Mouse (Mus musculus) myocyte (in vitro differentiated cells): Measurements from ENCODE around the gene G2e3. TPM values are rescaled to one million over a fixed set of nuclear protein-coding genes. Genes with fewer than 3 reads are reported as not detected.
A peak's percentile ranks its signal among the peaks of the same experiment; 100 is the strongest.

Experiments
- H3K27me3 ChIP-seq: one replicate; pipeline ENCODE4 v1.6.1; 2011; ENCODE audit not compliant: control insufficient read depth, insufficient read depth, insufficient read length
- H3K36me3 ChIP-seq: one replicate; pipeline ENCODE4 v1.6.1; 2011; ENCODE audit not compliant: control insufficient read depth, insufficient read depth
- H3K4me2 ChIP-seq: one replicate; pipeline ENCODE4 v1.6.1; 2011; ENCODE audit warnings: low read depth, control low read depth
- H3K4me3 ChIP-seq: one replicate; pipeline ENCODE4 v1.5.1; 2011; ENCODE audit warnings: mild to moderate bottlenecking, control low read depth, moderate library complexity
- H3K79me2 ChIP-seq: one replicate; pipeline ENCODE4 v1.6.1; 2011; ENCODE audit not compliant: control insufficient read depth, insufficient read depth
- H3ac ChIP-seq: one replicate; pipeline ENCODE4 v1.6.1; 2011; ENCODE audit not compliant: control insufficient read depth, insufficient read length
- CEBPB ChIP-seq: IDR thresholded peaks from 2 replicates; pipeline ENCODE4 v1.6.1; 2011; ENCODE audit warnings: mild to moderate bottlenecking, moderate library complexity; ENCODE audit not compliant: poor library complexity, insufficient read depth, severe bottlenecking
- E2F4 ChIP-seq: IDR thresholded peaks from one replicate; pipeline ENCODE4 v1.6.1; 2011; ENCODE audit warnings: mild to moderate bottlenecking, control low read depth, moderate library complexity; ENCODE audit not compliant: insufficient read depth
- MAX ChIP-seq: IDR thresholded peaks from one replicate; pipeline ENCODE4 v1.6.1; 2011; ENCODE audit warnings: low read depth, mild to moderate bottlenecking, control low read depth
- MYOD1 ChIP-seq, 3 experiments: IDR thresholded peaks; one replicate each; pipeline ENCODE4 v1.6.1; 2011; ENCODE audit warnings: control low read depth in 2 of 3, low read depth in 2 of 3, mild to moderate bottlenecking in 2 of 3, moderate library complexity in 1 of 3; ENCODE audit not compliant: insufficient read length in 2 of 3, control insufficient read depth in 1 of 3
- MYOG ChIP-seq, 3 experiments: IDR thresholded peaks; one replicate each; pipeline ENCODE4 v1.6.1; 2011; ENCODE audit warnings: control low read depth in 2 of 3, low read depth in 2 of 3, mild to moderate bottlenecking in 2 of 3; ENCODE audit not compliant: insufficient read length in 2 of 3, control insufficient read depth in 1 of 3, insufficient read depth in 1 of 3
- POLR2A ChIP-seq: IDR thresholded peaks from one replicate; pipeline ENCODE4 v1.6.1; 2011; ENCODE audit warnings: low read depth, mild to moderate bottlenecking, control low read depth, moderate library complexity; ENCODE audit not compliant: insufficient read length
- POLR2AphosphoS2 ChIP-seq: IDR thresholded peaks from one replicate; pipeline ENCODE4 v1.6.1; 2011; ENCODE audit warnings: low read depth, control low read depth; ENCODE audit not compliant: insufficient read length
- REST ChIP-seq: IDR thresholded peaks from one replicate; pipeline ENCODE4 v1.6.1; 2011; ENCODE audit warnings: mild to moderate bottlenecking, control low read depth, moderate library complexity; ENCODE audit not compliant: insufficient read depth, insufficient read length
- SRF ChIP-seq: IDR thresholded peaks from one replicate; pipeline ENCODE4 v1.6.1; 2011; ENCODE audit warnings: low read depth; ENCODE audit not compliant: control insufficient read depth, insufficient read length
- TCF12 ChIP-seq: IDR thresholded peaks from one replicate; pipeline ENCODE4 v1.6.1; 2011; ENCODE audit warnings: mild to moderate bottlenecking, control low read depth; ENCODE audit not compliant: poor library complexity, insufficient read depth, severe bottlenecking
- TCF3 ChIP-seq: IDR thresholded peaks from one replicate; pipeline ENCODE4 v1.6.1; 2011; ENCODE audit warnings: low read depth, control low read depth; ENCODE audit not compliant: insufficient read length
- USF1 ChIP-seq: IDR thresholded peaks from one replicate; pipeline ENCODE4 v1.6.1; 2011; ENCODE audit warnings: low read depth, mild to moderate bottlenecking, control low read depth, moderate library complexity
- polyA plus RNA-seq: library from polyadenylated mRNA; unstranded; fragments of >200 nt; fragmentation: generic; extraction: Trizol; gene quantifications from one replicate; pipeline ENCODE4 v1.2.1, GENCODE M21; 2012; ENCODE audit warnings: missing spikeins

Gene G2e3
- 1.5 TPM for polyA plus RNA-seq

DNA sequence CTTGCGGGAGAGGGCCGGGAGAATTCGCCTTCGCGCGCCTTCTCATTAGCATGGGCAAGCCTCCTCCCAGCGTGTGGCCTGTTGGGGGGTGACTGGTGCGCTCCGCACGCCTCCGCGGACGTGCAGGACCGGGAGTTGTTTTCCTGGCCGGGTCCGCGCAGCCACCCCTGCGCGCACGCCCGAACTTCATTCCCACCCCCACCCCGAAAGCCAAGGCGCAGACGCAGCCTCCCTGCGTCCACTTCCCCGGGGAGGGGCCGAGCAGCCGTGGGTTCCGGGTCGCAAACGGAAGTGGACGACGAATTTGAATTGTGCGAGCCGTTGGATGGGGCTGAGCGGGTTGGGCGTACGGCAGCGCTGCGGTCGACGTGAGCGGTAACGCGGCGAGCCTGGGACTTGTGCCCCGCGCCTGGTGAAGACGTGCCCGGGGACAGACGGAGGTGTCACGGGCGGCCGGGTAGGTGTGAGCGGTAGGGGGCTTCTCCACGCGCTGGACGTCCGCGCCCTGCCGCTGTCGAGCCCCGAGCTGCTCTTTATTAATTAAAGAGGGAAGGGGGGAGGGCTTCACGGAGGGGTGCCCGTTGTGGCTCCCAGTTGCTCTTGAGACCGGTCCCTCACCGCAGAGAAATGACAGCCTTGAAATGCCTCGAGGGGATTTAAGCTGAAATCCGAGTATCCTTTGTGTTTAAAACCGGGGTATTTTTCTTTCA is at the start of gene G2e3:
G2e3 (plus strand) TSS at position 74 of the 710 bp plus-strand sequence.
- H3K4me3 ChIP-seq = peak within 1 kb of the TSS; percentile 70
- peaks cover 8% of the 10 kb centered on the region for H3K36me3 ChIP-seq
- H3K4me2 ChIP-seq = peak within 1 kb of the TSS; percentile 91
- H3ac ChIP-seq = peak within 1 kb of the TSS; percentile 72
- H3K79me2 ChIP-seq = peaks cover 48% of the 10 kb centered on the region
- peak in 1 of 3 experiments; percentile 30 for TF ChIP-seq MYOG (IDR thresholded peaks at IDR 0.05; ENCODE audit: control insufficient read depth in 1 of 3, insufficient read depth in 1 of 3, insufficient read length in 2 of 3, low read depth in 2 of 3)
- peak; percentile 29 for TF ChIP-seq REST
- no peak for TF ChIP-seq CEBPB
- no peak for TF ChIP-seq MAX
- TF ChIP-seq POLR2AphosphoS2 = peak; percentile 71
- no peak for TF ChIP-seq TCF12
- no peak for TF ChIP-seq TCF3
- no peak for TF ChIP-seq SRF
- peak in 1 of 3 experiments; percentile 4 for TF ChIP-seq MYOD1 (IDR thresholded peaks at IDR 0.05; ENCODE audit: control insufficient read depth in 1 of 3, insufficient read length in 2 of 3, low read depth in 2 of 3)
- TF ChIP-seq POLR2A = peak; percentile 91
- TF ChIP-seq E2F4 = peak; percentile 52
- TF ChIP-seq USF1 = no peak
- H3K27me3 ChIP-seq = no peaks in the 10 kb centered on the region

DNA sequence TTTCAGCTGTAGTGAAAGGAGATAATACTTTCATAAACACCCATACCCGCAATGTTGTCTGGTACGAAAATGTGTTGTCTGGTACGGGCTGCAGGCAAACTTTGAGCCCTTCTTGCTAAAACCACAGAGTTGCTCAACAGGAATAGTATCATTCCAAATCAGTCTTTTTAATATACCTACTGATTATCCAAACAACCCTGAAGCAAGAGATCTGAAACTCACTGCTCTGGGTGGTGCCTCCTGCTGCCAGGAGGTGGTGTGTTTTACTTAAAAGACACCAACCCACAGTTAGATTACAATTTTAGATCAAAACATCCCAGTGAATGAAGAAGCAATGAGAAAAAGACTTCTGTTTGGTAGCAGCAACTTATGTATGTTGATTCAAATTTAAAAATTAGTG is 24.3 kb upstream of the G2e3 start:
- H3K36me3 ChIP-seq = no peaks in the 10 kb centered on the region
- no peak overlapping the region for H3K4me3 ChIP-seq
- H3K79me2 ChIP-seq = no peaks in the 10 kb centered on the region
- H3K27me3 ChIP-seq = no peaks in the 10 kb centered on the region
- no peak overlapping the region for H3K4me2 ChIP-seq
- H3ac ChIP-seq = no peak overlapping the region
- TF ChIP-seq SRF (no peak), TCF12 (no peak), POLR2AphosphoS2 (no peak), REST (no peak), USF1 (no peak), MAX (no peak), MYOG (IDR thresholded peaks at IDR 0.05; ENCODE audit: control insufficient read depth in 1 of 3, insufficient read depth in 1 of 3, insufficient read length in 2 of 3, low read depth in 2 of 3) (no peak), TCF3 (no peak), POLR2A (no peak), MYOD1 (IDR thresholded peaks at IDR 0.05; ENCODE audit: control insufficient read depth in 1 of 3, insufficient read length in 2 of 3, low read depth in 2 of 3) (no peak), E2F4 (no peak), CEBPB (no peak)

DNA sequence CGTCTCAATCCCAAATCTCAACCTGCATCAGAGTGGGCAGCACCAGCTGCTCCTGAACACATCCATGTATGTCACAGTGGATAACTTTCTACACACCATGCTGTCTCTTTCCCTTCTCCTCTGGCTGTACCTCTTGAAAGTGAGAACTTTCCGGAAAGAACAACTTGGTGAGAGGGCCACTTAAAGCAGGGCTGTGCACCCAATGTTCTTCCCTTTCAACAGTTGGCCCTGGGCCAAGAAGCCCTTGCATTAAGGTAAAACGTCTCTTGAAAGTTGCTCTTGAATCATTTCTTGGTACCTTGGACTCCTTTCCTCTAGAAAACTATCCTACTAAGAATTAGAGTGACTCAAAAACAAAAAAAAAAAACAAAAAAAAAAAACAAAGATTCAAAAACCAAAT is 21.0 kb upstream of the G2e3 start:
- Histone ChIP-seq H3K36me3 (no peaks in the 10 kb centered on the region), H3K79me2 (no peaks in the 10 kb centered on the region), H3K4me3 (no peak overlapping the region), H3ac (no peak overlapping the region), H3K4me2 (no peak overlapping the region), H3K27me3 (no peaks in the 10 kb centered on the region)
- no peak for TF ChIP-seq REST
- no peak for TF ChIP-seq MAX
- TF ChIP-seq MYOD1 (IDR thresholded peaks at IDR 0.05; ENCODE audit: control insufficient read depth in 1 of 3, insufficient read length in 2 of 3, low read depth in 2 of 3) = no peak
- no peak for TF ChIP-seq TCF12
- no peak for TF ChIP-seq POLR2A
- TF ChIP-seq CEBPB = no peak
- TF ChIP-seq POLR2AphosphoS2 = no peak
- TF ChIP-seq TCF3 = no peak
- no peak for TF ChIP-seq USF1
- no peak for TF ChIP-seq E2F4
- TF ChIP-seq MYOG (IDR thresholded peaks at IDR 0.05; ENCODE audit: control insufficient read depth in 1 of 3, insufficient read depth in 1 of 3, insufficient read length in 2 of 3, low read depth in 2 of 3) = no peak
- TF ChIP-seq SRF = no peak

GRCm38 (mm10) chr12:51337014-51337413 is 10.8 kb upstream of the G2e3 start:
- Histone ChIP-seq H3ac (no peak overlapping the region), H3K4me3 (no peak overlapping the region), H3K4me2 (no peak overlapping the region), H3K27me3 (peaks cover 4% of the 10 kb centered on the region), H3K36me3 (no peaks in the 10 kb centered on the region), H3K79me2 (no peaks in the 10 kb centered on the region)
- TF ChIP-seq USF1 (no peak), POLR2AphosphoS2 (no peak), MYOG (IDR thresholded peaks at IDR 0.05; ENCODE audit: control insufficient read depth in 1 of 3, insufficient read depth in 1 of 3, insufficient read length in 2 of 3, low read depth in 2 of 3) (no peak), E2F4 (no peak), POLR2A (no peak), MYOD1 (IDR thresholded peaks at IDR 0.05; ENCODE audit: control insufficient read depth in 1 of 3, insufficient read length in 2 of 3, low read depth in 2 of 3) (no peak), REST (no peak), CEBPB (no peak), TCF3 (no peak)
